Mouse (Mus musculus) liver, embryonic 13.5 days (tissue): Measurements from ENCODE around the gene Ctsk. TPM values are rescaled to one million over a fixed set of nuclear protein-coding genes. Genes with fewer than 3 reads are reported as not detected.

Experiments
- ATAC-seq: fragments of 200-750 bp; cut with Nextera tagmentation; 2 replicates; pipeline ENCODE4 v1.8.0; 2017; ENCODE audit warnings: low read depth, mild to moderate bottlenecking, moderate number of reproducible peaks, moderate library complexity
- DNase-seq: peaks from one replicate; pipeline ENCODE4 v3.0.0; 2022
- H3K27ac ChIP-seq: fragments of 300-500 bp; sonication (generic); 2 replicates; pipeline ENCODE4 v1.5.1; 2015; ENCODE audit warnings: moderate library complexity, mild to moderate bottlenecking, inconsistent platforms
- H3K27me3 ChIP-seq: fragments of 300-500 bp; sonication (generic); 2 replicates; pipeline ENCODE4 v1.6.1; 2015; ENCODE audit warnings: mild to moderate bottlenecking, inconsistent platforms
- H3K36me3 ChIP-seq: fragments of 300-500 bp; sonication (generic); 2 replicates; pipeline ENCODE4 v1.6.1; 2015; ENCODE audit warnings: mild to moderate bottlenecking, inconsistent platforms
- H3K4me1 ChIP-seq: fragments of 300-500 bp; sonication (generic); replicated peaks from 2 replicates; pipeline ENCODE4 v1.6.1; 2015; ENCODE audit warnings: inconsistent platforms
- H3K4me2 ChIP-seq: fragments of 300-500 bp; sonication (generic); 2 replicates; pipeline ENCODE4 v1.6.1; 2015; ENCODE audit warnings: inconsistent platforms, mild to moderate bottlenecking, moderate library complexity
- H3K4me3 ChIP-seq: fragments of 300-500 bp; sonication (generic); replicated peaks from 2 replicates; pipeline ENCODE4 v1.5.1; 2015; ENCODE audit warnings: mild to moderate bottlenecking, inconsistent platforms
- H3K9ac ChIP-seq: fragments of 300-500 bp; sonication (generic); 2 replicates; pipeline ENCODE4 v1.6.1; 2015; ENCODE audit warnings: mild to moderate bottlenecking, inconsistent platforms
- H3K9me3 ChIP-seq: fragments of 300-500 bp; sonication (generic); replicated peaks from 2 replicates; pipeline ENCODE4 v1.6.1; 2016; ENCODE audit warnings: inconsistent platforms
- WGBS: fragments of 180-500 bp; shearing (Covaris S2); methylation state at CpG from one replicate; pipeline ENCODE4 v1.1.7; 2015; ENCODE audit not compliant: insufficient replicate concordance; 5-methylcytosine and 5-hydroxymethylcytosine counted together
- polyA plus RNA-seq: library from polyadenylated mRNA; unstranded; fragments of >200 nt; fragmentation: Nextera tagmentation; extraction: Ambion mirVana; gene quantifications from 2 replicates; pipeline ENCODE4 v1.2.1, GENCODE M21; 2015

Gene Ctsk
- polyA plus RNA-seq, 1 experiment from 2014 or later: 1.7 TPM

DNA sequence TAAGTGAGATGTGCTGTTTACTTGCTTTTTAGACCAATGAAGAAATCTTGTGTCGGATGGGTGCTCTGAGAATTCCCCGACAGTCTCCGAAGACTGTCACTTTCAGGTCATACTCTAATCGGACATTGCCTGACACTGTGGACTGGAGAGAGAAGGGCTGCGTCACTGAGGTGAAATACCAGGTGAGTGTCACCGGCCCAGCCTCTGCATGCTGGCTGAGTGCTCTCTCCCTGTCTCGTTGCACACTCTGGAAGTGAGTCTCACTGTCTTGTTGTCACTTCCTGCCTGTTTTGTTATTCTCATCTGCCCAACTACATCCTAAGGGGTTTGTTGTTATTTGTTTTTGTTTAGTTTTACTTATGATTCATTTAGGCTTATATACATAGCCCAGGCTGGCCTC, 43.9 kb downstream of the Ctsk start:
- Histone ChIP-seq H3K4me2 (no peak overlapping the region), H3K4me3 (no peak overlapping the region), H3K27ac (no peak overlapping the region), H3K9me3 (no peaks in the 10 kb centered on the region), H3K27me3 (peaks cover 24% of the 10 kb centered on the region), H3K4me1 (0 out of 2 replicates have a peak, but pooled peaks cover 2% of the 10 kb centered on the region), H3K36me3 (no peaks in the 10 kb centered on the region), H3K9ac (no peak overlapping the region)
- DNase-seq (no peak), ATAC-seq (no peak)
- WGBS: 64% methylated on average over 7 of the region's 7 CpGs

DNA sequence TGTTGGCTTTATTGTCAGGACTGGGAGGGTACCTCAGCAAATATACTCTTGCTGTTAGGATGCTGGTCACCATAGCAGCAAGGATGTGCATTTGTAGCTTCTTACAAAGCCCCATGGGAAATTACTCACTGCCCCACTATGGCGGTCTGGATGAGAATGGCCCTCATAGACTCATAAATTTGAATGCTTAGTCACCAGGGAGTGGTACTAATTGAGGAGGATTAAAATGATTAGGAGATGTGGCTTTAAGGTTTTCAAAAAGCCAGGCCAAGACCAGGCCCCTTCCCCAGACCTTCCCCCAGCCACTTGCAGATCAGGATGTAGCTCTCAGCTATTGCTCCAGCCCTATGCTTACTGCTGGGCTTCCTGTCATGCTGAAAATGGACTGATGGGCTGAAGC, 51.1 kb downstream of the Ctsk start:
- no peak overlapping the region for H3K4me2 ChIP-seq
- no peak overlapping the region for H3K4me3 ChIP-seq
- peaks cover 12% of the 10 kb centered on the region for H3K27me3 ChIP-seq
- no peak overlapping the region for H3K27ac ChIP-seq
- H3K9ac ChIP-seq: no peak overlapping the region
- ATAC-seq (no peak), DNase-seq (no peak)
- H3K9me3 ChIP-seq: no peaks in the 10 kb centered on the region
- H3K4me1 ChIP-seq: peaks cover 7% of the 10 kb centered on the region
- 70% methylated on average over 1 of the region's 1 CpGs for WGBS
- H3K36me3 ChIP-seq: no peaks in the 10 kb centered on the region

DNA sequence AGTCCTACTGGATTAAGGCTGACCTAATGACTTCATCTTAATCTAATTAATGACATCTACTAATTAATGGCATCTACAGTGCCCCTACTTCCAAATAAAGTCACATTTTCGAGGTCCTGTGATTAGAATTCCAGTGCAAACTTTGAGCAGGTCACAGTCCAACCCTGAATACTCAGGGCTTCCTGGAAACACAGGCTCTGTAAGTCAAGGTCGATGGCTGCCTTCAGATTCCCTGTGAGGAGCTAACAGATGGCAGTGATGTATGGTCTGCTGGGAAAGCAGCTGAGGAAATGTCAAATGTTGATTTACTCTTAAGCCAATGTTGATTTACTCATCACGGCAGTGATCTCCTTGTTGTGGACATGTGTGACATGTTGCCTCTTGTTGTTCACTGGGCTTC, 54.9 kb downstream of the Ctsk start:
- Histone ChIP-seq H3K27me3 (no peaks in the 10 kb centered on the region), H3K9me3 (no peaks in the 10 kb centered on the region), H3K4me1 (peaks cover 7% of the 10 kb centered on the region), H3K4me2 (no peak overlapping the region), H3K9ac (no peak overlapping the region), H3K27ac (no peak overlapping the region), H3K4me3 (no peak overlapping the region), H3K36me3 (no peaks in the 10 kb centered on the region)
- 41% methylated on average over 3 of the region's 3 CpGs for WGBS
- ATAC-seq (no peak), DNase-seq (no peak)

Other genes with a start within 250 kb of the Ctsk start
- not detected in 2 replicates for gene Bnipl, start 248.1 kb upstream of the Ctsk start, polyA plus RNA-seq
- 17.0 and 18.6 TPM in 2 replicates for gene Mindy1, start 217.9 kb upstream of the Ctsk start, polyA plus RNA-seq
- 8.6 and 11.0 TPM in 2 replicates for gene Prune1, start 217.2 kb upstream of the Ctsk start, polyA plus RNA-seq
- 3.0 and 3.1 TPM in 2 replicates for gene Anxa9, start 192.1 kb upstream of the Ctsk start, polyA plus RNA-seq
- 113 and 125 TPM in 2 replicates for gene Cers2, start 184.5 kb upstream of the Ctsk start, polyA plus RNA-seq
- 15.9 and 20.0 TPM in 2 replicates for gene Setdb1, start 142.1 kb upstream of the Ctsk start, polyA plus RNA-seq
- not detected in 2 replicates for gene 4930558C23Rik, start 96.4 kb upstream of the Ctsk start, polyA plus RNA-seq
- 16.0 and 20.3 TPM in 2 replicates for gene Arnt, start 64.9 kb upstream of the Ctsk start, polyA plus RNA-seq
- 19.8 and 20.8 TPM in 2 replicates for gene Ctss, start 27.5 kb downstream of the Ctsk start, polyA plus RNA-seq
- 0.12 TPM in 1 of 2 replicates, not detected in the other for gene Hormad1, start 60.4 kb downstream of the Ctsk start, polyA plus RNA-seq
- 28.1 and 34.1 TPM in 2 replicates for gene Golph3l, start 89.7 kb downstream of the Ctsk start, polyA plus RNA-seq
- gene Ensa, start 125.7 kb downstream of the Ctsk start, polyA plus RNA-seq: 33.4 and 36.8 TPM in 2 replicates
- gene Mcl1, start 159.5 kb downstream of the Ctsk start, polyA plus RNA-seq: 31.8 and 33.3 TPM in 2 replicates
- 0.37 and 0.83 TPM in 2 replicates for gene Adamtsl4, start 188.7 kb downstream of the Ctsk start, polyA plus RNA-seq
- 9.8 and 10.7 TPM in 2 replicates for gene Ecm1, start 240.3 kb downstream of the Ctsk start, polyA plus RNA-seq